Mouse (Mus musculus) B cell, adult 67 days (primary cell): ENCODE results near the gene Hes5. TPM values are rescaled to one million over a fixed set of nuclear protein-coding genes. Genes with fewer than 3 reads are reported as not detected.

Experiments
- total RNA-seq, 2 experiments: library from RNA; stranded (reverse); gene quantifications; 4 replicates each; pipeline ENCODE4 v1.2.4; 2023

Gene Hes5
- 10 to 100 TPM; 15.1 to 19.4 TPM for total RNA-seq

GRCm38 (mm10) chr4:154960690-154961225 lies at the start of gene Hes5:
Gene Hes5 (plus strand): TSS chr4:154960923.

GRCm38 (mm10) chr4:154928395-154929087 lies 32.2 kb upstream of the Hes5 start, which contains the start of gene Tnfrsf14:
Gene Tnfrsf14 (minus strand): TSS chr4:154928563.

GRCm38 (mm10) chr4:154963901-154964580 lies 3.3 kb downstream of the Hes5 start, which contains the start of gene Pank4:
Gene Pank4 (plus strand): TSS chr4:154964123.

Other genes starting within 250 kb of the Hes5 start
- not detected for gene Ttc34, start 123.5 kb upstream of the Hes5 start, total RNA-seq
- not detected for gene Mmel1, start 91.3 kb upstream of the Hes5 start, total RNA-seq
- 1 to 10 TPM; 1.7 to 2.0 TPM for gene Fam213b, start 61.8 kb upstream of the Hes5 start, total RNA-seq
- gene Tnfrsf14, start 32.4 kb upstream of the Hes5 start, total RNA-seq: 10 to 100 TPM; 50.3 to 56.6 TPM
- 100 to 1,000 TPM; 100 to 101 TPM for gene Pank4, start 3.2 kb downstream of the Hes5 start, total RNA-seq
- gene Plch2, start 95.9 kb downstream of the Hes5 start, total RNA-seq: not detected
- 10 to 100 TPM in 1 of 2 experiments, 1 to 10 TPM in 1; 9.2 to 16.4 TPM for gene Pex10, start 106.1 kb downstream of the Hes5 start, total RNA-seq
- gene Rer1, start 125.5 kb downstream of the Hes5 start, total RNA-seq: 10 to 100 TPM; 53.9 to 54.2 TPM
- 1 to 10 TPM; 3.3 to 4.2 TPM for gene Morn1, start 125.7 kb downstream of the Hes5 start, total RNA-seq